Mouse (Mus musculus) brain, embryonic 14.5 days (tissue): ENCODE results near the gene Zfp282.

Experiments
- CTCF ChIP-seq: fragments of 200-500 bp; IDR thresholded peaks from 2 replicates; pipeline ENCODE4 v1.5.1; 2012; ENCODE audit warnings: inconsistent platforms, mild to moderate bottlenecking, moderate library complexity, borderline replicate concordance; ENCODE audit not compliant: insufficient read depth, insufficient read length; ENCODE audit errors: extremely low read depth
- POLR2A ChIP-seq: fragments of 200-500 bp; IDR thresholded peaks from 2 replicates; pipeline ENCODE4 v1.6.1; 2012; ENCODE audit warnings: mild to moderate bottlenecking, inconsistent platforms, borderline replicate concordance; ENCODE audit not compliant: poor library complexity, insufficient read depth, insufficient read length, severe bottlenecking; ENCODE audit errors: extremely low read depth

- TF ChIP-seq POLR2A (no peak), CTCF (no peak)
Observed at GRCm38 (mm10) chr6:47878593-47878992, 1.6 kb downstream of the Zfp282 start.
